Mouse (Mus musculus): ENCODE measurements around the gene Lyst.

- TF ChIP-seq EP300 (IDR thresholded peaks at IDR 0.05; ENCODE audit: low read depth) (no peak), CTCF (IDR thresholded peaks at IDR 0.05; ENCODE audit: low read depth) (0 out of 2 replicates have a peak, but pooled peaks have one; percentile 15)
Observed at GRCm38 (mm10) chr13:13621456-13621855, 31.3 kb downstream of the Lyst start.

Data from heart, postnatal 0 days (tissue).